Mouse (Mus musculus): ENCODE results near the gene Rtel1.

Gene Rtel1

GRCm38 (mm10) chr2:181332542-181332941 is 13.0 kb downstream of the Rtel1 start:
- DNase-seq, result no peak

- DNase-seq, result peak; percentile 82 to 84
These were observed 14.5 kb downstream of the Rtel1 start for GRCm38 (mm10) chr2:181334023-181334422.

GRCm38 (mm10) chr2:181340426-181340825 is 20.9 kb downstream of the Rtel1 start:
- peak; percentile 79 to 81 for DNase-seq

GRCm38 (mm10) chr2:181342766-181343165 is 23.2 kb downstream of the Rtel1 start:
- peak in 1 of 2 experiments; percentile 22 for DNase-seq

- DNase-seq, result no peak
These were observed 37.2 kb downstream of the Rtel1 start for GRCm38 (mm10) chr2:181356780-181357179.

- DNase-seq, result no peak
These were observed 44.4 kb downstream of the Rtel1 start for GRCm38 (mm10) chr2:181363946-181364345.

- DNase-seq, result no peak
These were observed 44.9 kb downstream of the Rtel1 start for GRCm38 (mm10) chr2:181364487-181364859.

- DNase-seq, result peak; percentile 92 to 94
These were observed 45.5 kb downstream of the Rtel1 start, which contains the start of the genes Zgpat and Arfrp1 for GRCm38 (mm10) chr2:181364860-181365596. Gene Zgpat (plus strand): TSS chr2:181364928. Gene Arfrp1 (minus strand): TSS chr2:181365404.

GRCm38 (mm10) chr2:181365655-181366075 is 46.1 kb downstream of the Rtel1 start:
- DNase-seq, result peak in 1 of 2 experiments; percentile 47

GRCm38 (mm10) chr2:181370001-181370400 is 50.5 kb downstream of the Rtel1 start:
- no peak for DNase-seq

- peak in 1 of 2 experiments; percentile 74 for DNase-seq
These were observed 56.2 kb downstream of the Rtel1 start for GRCm38 (mm10) chr2:181375787-181376186.

- DNase-seq, result no peak
These were observed 57.7 kb downstream of the Rtel1 start for GRCm38 (mm10) chr2:181377230-181377629.

- no peak for DNase-seq
These were observed 59.2 kb downstream of the Rtel1 start for GRCm38 (mm10) chr2:181378701-181379100.

GRCm38 (mm10) chr2:181379778-181380177 is 60.2 kb downstream of the Rtel1 start, which contains the start of gene Lime1:
Gene Lime1 (plus strand): TSS chr2:181380078.
- no peak for DNase-seq

GRCm38 (mm10) chr2:181380251-181380650 is 60.7 kb downstream of the Rtel1 start:
- DNase-seq, result no peak

GRCm38 (mm10) chr2:181381107-181381506 is 61.6 kb downstream of the Rtel1 start:
- DNase-seq, result no peak

GRCm38 (mm10) chr2:181381631-181382306 is 62.2 kb downstream of the Rtel1 start:
- DNase-seq, result no peak

- no peak for DNase-seq
These were observed 64.9 kb downstream of the Rtel1 start for GRCm38 (mm10) chr2:181384463-181384862.

GRCm38 (mm10) chr2:181384919-181385391 is 65.4 kb downstream of the Rtel1 start:
- DNase-seq, result peak; percentile 79 to 84

GRCm38 (mm10) chr2:181385885-181386284 is 66.3 kb downstream of the Rtel1 start:
- DNase-seq, result peak; percentile 88 to 89

GRCm38 (mm10) chr2:181386663-181387210 is 67.2 kb downstream of the Rtel1 start:
- no peak for DNase-seq

- DNase-seq, result peak; percentile 32
These were observed 70.8 kb downstream of the Rtel1 start for GRCm38 (mm10) chr2:181390136-181390870.

GRCm38 (mm10) chr2:181391022-181391421 is 71.5 kb downstream of the Rtel1 start:
- no peak for DNase-seq

Measured in cerebellum, postnatal 10 days (tissue).